Comparison of ENCODE assay signal across 22 mouse cellular contexts in the genomic region with DNA sequence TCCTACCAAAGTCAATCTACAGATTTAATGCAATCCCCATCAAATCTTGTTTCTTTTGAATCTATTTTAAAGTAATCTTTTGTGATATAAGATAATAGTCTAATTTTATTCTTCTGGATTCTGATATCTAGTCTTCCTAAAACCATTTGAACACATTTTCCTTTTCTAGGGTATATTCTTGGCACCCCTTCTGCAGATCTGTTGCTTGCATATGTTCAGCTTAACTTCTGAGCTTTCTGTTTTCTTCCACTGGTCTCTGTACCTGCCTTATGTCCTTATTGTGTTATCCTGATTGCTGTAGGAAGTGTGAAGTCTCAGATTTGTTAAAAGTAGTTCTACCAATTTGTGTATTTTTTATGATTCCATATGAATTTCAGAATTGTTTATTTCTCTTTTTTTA.
"Had no signal": no experiment of that assay in that cellular context is flagged by ENCODE, and none has a peak within 500 bp of the region (broad histone marks: within the 10 kb centered on the region; RNA-seq: fewer than 3 reads in every experiment).

No protein-coding gene starts in this region.

- DNase-seq: forebrain, postnatal 0 days; gastrocnemius, postnatal 14 days; gastrocnemius, postnatal 36 days; heart, adult 18-20 months; heart, postnatal 10 days; heart, postnatal 4 days; kidney, adult 18-20 months; kidney, adult 8-10 months; kidney, postnatal 10 days; kidney, postnatal 25 days; kidney, postnatal 4 days; liver; liver, embryonic 13.5 days had no signal

- H3K27ac ChIP-seq: heart, embryonic 10.5 days; hindbrain, embryonic 10.5 days; hindbrain, embryonic 12.5 days; hindbrain, embryonic 14.5 days; intestine, embryonic 15.5 days; limb, embryonic 10.5 days; limb, embryonic 12.5 days; liver, embryonic 13.5 days; liver, embryonic 15.5 days had no signal

- H3K4me3 ChIP-seq: heart, embryonic 10.5 days; heart, embryonic 12.5 days; hindbrain, embryonic 10.5 days; hindbrain, embryonic 12.5 days; intestine, embryonic 15.5 days; limb, embryonic 10.5 days; limb, embryonic 12.5 days; liver, embryonic 13.5 days; liver, embryonic 15.5 days had no signal
